Mouse (Mus musculus): ENCODE measurements around the gene Ifnar2. TPM values are rescaled to one million over a fixed set of nuclear protein-coding genes. Genes with fewer than 3 reads are reported as not detected.
A peak's percentile ranks its signal among the peaks of the same experiment; 100 is the strongest.

Gene Ifnar2
- total and polyA plus RNA-seq, 3 experiments: 31.2 to 39.9 (median 36.0) TPM

GRCm38 (mm10) chr16:91448895-91449294 is 76.3 kb downstream of the Ifnar2 start:
- Histone ChIP-seq H3K27me3 (ENCODE audit: control insufficient read depth, insufficient read depth, low read length) (no peaks in the 10 kb centered on the region), H3K27ac (no peak overlapping the region), H3K36me3 (ENCODE audit: control insufficient read depth, insufficient read depth, low read length) (peaks cover 5% of the 10 kb centered on the region), H3K79me2 (replicated peaks; ENCODE audit: control insufficient read depth, insufficient read depth, low read length) (no peaks in the 10 kb centered on the region), H3K4me3 (no peak overlapping the region), H3K9ac (ENCODE audit: low read depth, low read length) (no peak overlapping the region), H3K4me1 (ENCODE audit: control insufficient read depth, insufficient read depth, low read length) (peaks cover 15% of the 10 kb centered on the region)
- no peak for DNase-seq
- 87% methylated on average over 7 of the region's 7 CpGs for WGBS
- no peak for TF ChIP-seq CTCF (IDR thresholded peaks at IDR 0.05)
- intact Hi-C loops (cut with DNase I): loop anchor here (10.0 kb wide), 1 partner anchor 374 kb away; no protein-coding TSS in a partner anchor

GRCm38 (mm10) chr16:91450137-91451064 is 77.8 kb downstream of the Ifnar2 start:
- Histone ChIP-seq H3K9ac (ENCODE audit: low read depth, low read length) (no peak overlapping the region), H3K79me2 (replicated peaks; ENCODE audit: control insufficient read depth, insufficient read depth, low read length) (no peaks in the 10 kb centered on the region), H3K27ac (no peak overlapping the region), H3K36me3 (ENCODE audit: control insufficient read depth, insufficient read depth, low read length) (peaks cover 5% of the 10 kb centered on the region), H3K27me3 (ENCODE audit: control insufficient read depth, insufficient read depth, low read length) (no peaks in the 10 kb centered on the region), H3K4me3 (no peak overlapping the region), H3K4me1 (ENCODE audit: control insufficient read depth, insufficient read depth, low read length) (peaks cover 15% of the 10 kb centered on the region)
- WGBS: 88% methylated on average over 12 of the region's 12 CpGs
- no peak for TF ChIP-seq EP300 (IDR thresholded peaks at IDR 0.05; ENCODE audit: insufficient read depth, low read depth, low read length)
- no peak for TF ChIP-seq CTCF (IDR thresholded peaks at IDR 0.05)
- TF ChIP-seq POLR2A (IDR thresholded peaks at IDR 0.05; ENCODE audit: insufficient read depth, low read depth, low read length): no peak
- intact Hi-C loops (cut with DNase I): no loop called here
- DNase-seq: no peak

- 55% methylated on average over 2 of the region's 2 CpGs for WGBS
- peaks cover 15% of the 10 kb centered on the region for H3K4me1 ChIP-seq (ENCODE audit: control insufficient read depth, insufficient read depth, low read length)
These were observed 79.4 kb downstream of the Ifnar2 start for GRCm38 (mm10) chr16:91451949-91452348.

GRCm38 (mm10) chr16:91452363-91452896 is 79.8 kb downstream of the Ifnar2 start:
- peak overlapping the region; percentile 68 for H3K27ac ChIP-seq
- intact Hi-C loops (cut with DNase I): no loop called here
- no peak overlapping the region for H3K9ac ChIP-seq (ENCODE audit: low read depth, low read length)
- H3K79me2 ChIP-seq (replicated peaks; ENCODE audit: control insufficient read depth, insufficient read depth, low read length): no peaks in the 10 kb centered on the region
- DNase-seq: peak; percentile 34 to 59
- no peaks in the 10 kb centered on the region for H3K27me3 ChIP-seq (ENCODE audit: control insufficient read depth, insufficient read depth, low read length)
- no peak overlapping the region for H3K4me3 ChIP-seq
- no peak for TF ChIP-seq EP300 (IDR thresholded peaks at IDR 0.05; ENCODE audit: insufficient read depth, low read depth, low read length)
- TF ChIP-seq POLR2A (IDR thresholded peaks at IDR 0.05; ENCODE audit: insufficient read depth, low read depth, low read length): no peak
- TF ChIP-seq CTCF (IDR thresholded peaks at IDR 0.05): peak; percentile 56
- H3K36me3 ChIP-seq (ENCODE audit: control insufficient read depth, insufficient read depth, low read length): peaks cover 5% of the 10 kb centered on the region
- peaks cover 10% of the 10 kb centered on the region for H3K4me1 ChIP-seq (ENCODE audit: control insufficient read depth, insufficient read depth, low read length)
- 14% methylated on average over 6 of the region's 6 CpGs for WGBS

More at GRCm38 (mm10) chr16:91451949-91452348, 79.4 kb downstream of the Ifnar2 start:
- H3K27ac ChIP-seq: peak overlapping the region; percentile 68
- DNase-seq: no peak
- intact Hi-C loops (cut with DNase I): no loop called here
- no peak overlapping the region for H3K4me3 ChIP-seq
- no peaks in the 10 kb centered on the region for H3K79me2 ChIP-seq (replicated peaks; ENCODE audit: control insufficient read depth, insufficient read depth, low read length)
- peaks cover 5% of the 10 kb centered on the region for H3K36me3 ChIP-seq (ENCODE audit: control insufficient read depth, insufficient read depth, low read length)
- no peaks in the 10 kb centered on the region for H3K27me3 ChIP-seq (ENCODE audit: control insufficient read depth, insufficient read depth, low read length)
- no peak overlapping the region for H3K9ac ChIP-seq (ENCODE audit: low read depth, low read length)
- no peak for TF ChIP-seq POLR2A (IDR thresholded peaks at IDR 0.05; ENCODE audit: insufficient read depth, low read depth, low read length)
- TF ChIP-seq EP300 (IDR thresholded peaks at IDR 0.05; ENCODE audit: insufficient read depth, low read depth, low read length): no peak
- no peak for TF ChIP-seq CTCF (IDR thresholded peaks at IDR 0.05)

Other genes starting within 250 kb of the Ifnar2 start
- gene Olig2, start 147.3 kb upstream of the Ifnar2 start, total RNA-seq (2021): not detected
- not detected in 2 replicates for gene Olig2, start 147.3 kb upstream of the Ifnar2 start, polyA plus RNA-seq (2012; rRNA removed)
- gene Olig1, start 103.0 kb upstream of the Ifnar2 start, total RNA-seq (2021): not detected
- gene Olig1, start 103.0 kb upstream of the Ifnar2 start, polyA plus RNA-seq (2012; rRNA removed): 0.12 and 0.25 TPM in 2 replicates
- gene Gm21970, start 18.9 kb downstream of the Ifnar2 start, total RNA-seq (2021): not detected
- gene Gm21970, start 18.9 kb downstream of the Ifnar2 start, polyA plus RNA-seq (2012; rRNA removed): not detected in 2 replicates
- 100 to 1,000 TPM in 1 of 2 experiments, 10 to 100 TPM in 1; 98.2 to 122 TPM for gene Il10rb, start 33.4 kb downstream of the Ifnar2 start, total RNA-seq (2021)
- gene Il10rb, start 33.4 kb downstream of the Ifnar2 start, polyA plus RNA-seq (2012; rRNA removed): 136 and 182 TPM in 2 replicates
- gene Ifnar1, start 112.5 kb downstream of the Ifnar2 start, total RNA-seq (2021): 10 to 100 TPM; 23.6 to 24.0 TPM
- gene Ifnar1, start 112.5 kb downstream of the Ifnar2 start, polyA plus RNA-seq (2012; rRNA removed): 12.5 and 20.2 TPM in 2 replicates
- 100 to 1,000 TPM; 120 TPM for gene Ifngr2, start 174.3 kb downstream of the Ifnar2 start, total RNA-seq (2021)
- 100 and 140 TPM in 2 replicates for gene Ifngr2, start 174.3 kb downstream of the Ifnar2 start, polyA plus RNA-seq (2012; rRNA removed)
- gene Tmem50b, start 225.0 kb downstream of the Ifnar2 start, total RNA-seq (2021): 10 to 100 TPM; 47.0 to 62.7 TPM
- gene Tmem50b, start 225.0 kb downstream of the Ifnar2 start, polyA plus RNA-seq (2012; rRNA removed): 63.4 and 99.8 TPM in 2 replicates
- gene Dnajc28, start 246.2 kb downstream of the Ifnar2 start, total RNA-seq (2021): 10 to 100 TPM; 31.1 to 34.1 TPM
- gene Dnajc28, start 246.2 kb downstream of the Ifnar2 start, polyA plus RNA-seq (2012; rRNA removed): 9.8 and 19.5 TPM in 2 replicates

Measured in heart, adult 2 months (tissue).